Mouse (Mus musculus) yolk sac, embryonic 10.5 days (tissue): Measurements from ENCODE around the gene Ptpn13.

Experiments used
- DNase-seq: peaks from one replicate; pipeline ENCODE4 v3.0.0-alpha.2; 2017; ENCODE audit warnings: low spot score

The Ptpn13 gene

GRCm38 (mm10) chr5:103517641-103518040, 92.6 kb downstream of the Ptpn13 start:
- no peak for DNase-seq

- DNase-seq, result no peak
These were observed 93.9 kb downstream of the Ptpn13 start for GRCm38 (mm10) chr5:103518797-103519468.

GRCm38 (mm10) chr5:103522371-103522770, 97.4 kb downstream of the Ptpn13 start:
- DNase-seq, result peak; percentile 81

- no peak for DNase-seq
These were observed 101.9 kb downstream of the Ptpn13 start for GRCm38 (mm10) chr5:103526668-103527436.

GRCm38 (mm10) chr5:103527437-103527718, 102.4 kb downstream of the Ptpn13 start:
- DNase-seq, result no peak

- no peak for DNase-seq
These were observed 105.2 kb downstream of the Ptpn13 start for GRCm38 (mm10) chr5:103530214-103530613.

- no peak for DNase-seq
These were observed 107.9 kb downstream of the Ptpn13 start for GRCm38 (mm10) chr5:103532841-103533390.

DNA sequence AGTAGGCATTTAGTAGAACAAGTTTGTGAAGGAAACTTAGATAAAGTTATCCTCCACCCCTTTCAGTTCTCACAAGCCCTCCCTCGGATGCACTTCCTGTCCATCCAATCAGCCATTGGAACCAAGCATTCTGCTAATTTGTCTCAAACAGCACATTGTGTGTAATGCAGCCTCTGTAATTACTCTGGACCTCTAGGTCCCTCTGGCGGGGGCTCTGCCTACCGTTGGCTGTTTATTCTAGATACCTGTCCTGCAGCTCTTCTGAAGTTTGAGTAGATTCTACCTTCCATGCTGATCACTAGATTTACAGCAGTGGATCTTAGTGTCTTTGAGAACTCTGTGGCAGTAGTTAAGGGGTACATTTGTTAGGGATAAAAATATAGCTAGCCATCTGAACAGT, 109.5 kb downstream of the Ptpn13 start:
- DNase-seq, result no peak

DNA sequence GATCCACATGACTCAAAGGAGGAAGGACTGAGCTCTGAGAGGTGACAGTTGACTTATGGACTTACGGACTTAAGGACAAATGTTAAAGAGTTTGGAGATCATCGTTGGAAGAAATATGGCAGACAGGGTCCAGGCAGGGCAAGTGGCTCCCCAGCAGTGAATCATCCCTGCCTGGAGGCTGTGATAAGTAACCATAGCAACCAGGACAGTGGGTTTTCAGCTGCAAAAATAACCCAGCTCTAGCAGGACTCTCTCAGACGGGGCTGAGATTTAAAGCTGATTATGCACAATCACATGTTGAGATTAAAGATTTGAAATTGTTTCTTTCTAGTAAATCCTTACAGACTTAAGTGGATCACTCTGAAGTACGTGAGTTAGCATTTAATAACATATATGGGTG, 112.4 kb downstream of the Ptpn13 start:
- no peak for DNase-seq

DNA sequence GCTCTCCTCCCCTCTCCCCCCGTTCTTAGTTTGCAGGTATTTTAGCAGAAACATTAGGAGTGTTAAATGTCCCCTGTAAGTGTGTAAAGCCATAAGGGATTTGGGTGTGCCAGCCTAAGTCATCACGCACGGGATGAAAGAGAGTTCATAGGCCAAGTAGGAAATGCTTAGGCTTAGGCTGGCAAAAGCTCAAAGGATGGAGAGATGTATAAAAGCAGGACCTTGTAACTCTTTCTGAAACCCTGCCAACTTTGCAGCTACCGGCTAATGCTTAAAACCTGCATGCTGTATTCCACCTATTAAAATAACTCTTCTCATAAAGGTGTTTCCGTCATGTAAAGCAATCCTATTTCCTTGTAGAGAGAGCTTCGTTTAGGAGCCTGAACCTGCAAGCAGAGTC, 115.6 kb downstream of the Ptpn13 start:
- DNase-seq, result no peak

- no peak for DNase-seq
These were observed 116.1 kb downstream of the Ptpn13 start for GRCm38 (mm10) chr5:103541136-103541535.

GRCm38 (mm10) chr5:103541542-103541941, 116.5 kb downstream of the Ptpn13 start:
- no peak for DNase-seq

- DNase-seq, result no peak
These were observed 120.5 kb downstream of the Ptpn13 start for GRCm38 (mm10) chr5:103545381-103546000.

GRCm38 (mm10) chr5:103554769-103555168, 129.8 kb downstream of the Ptpn13 start:
- DNase-seq, result no peak

DNA sequence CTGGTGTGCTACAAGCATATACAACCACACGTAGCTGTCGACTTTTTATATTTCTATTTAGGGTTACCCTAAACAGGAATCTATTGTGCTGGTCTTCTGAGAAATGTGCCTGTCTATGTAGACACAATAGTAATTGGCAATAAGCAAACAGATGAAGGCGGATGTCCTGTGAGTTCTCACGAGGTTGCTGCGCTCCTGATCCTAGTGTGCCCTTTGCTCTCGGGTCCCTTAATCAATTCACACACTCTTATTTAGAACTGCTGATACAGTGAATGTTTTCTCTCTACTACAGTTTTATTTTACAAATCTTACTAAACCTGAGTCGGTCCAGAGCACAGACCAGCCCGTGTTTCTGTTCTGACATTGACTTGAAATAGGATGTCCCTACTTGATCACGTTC, 135.6 kb downstream of the Ptpn13 start:
- DNase-seq, result no peak

DNA sequence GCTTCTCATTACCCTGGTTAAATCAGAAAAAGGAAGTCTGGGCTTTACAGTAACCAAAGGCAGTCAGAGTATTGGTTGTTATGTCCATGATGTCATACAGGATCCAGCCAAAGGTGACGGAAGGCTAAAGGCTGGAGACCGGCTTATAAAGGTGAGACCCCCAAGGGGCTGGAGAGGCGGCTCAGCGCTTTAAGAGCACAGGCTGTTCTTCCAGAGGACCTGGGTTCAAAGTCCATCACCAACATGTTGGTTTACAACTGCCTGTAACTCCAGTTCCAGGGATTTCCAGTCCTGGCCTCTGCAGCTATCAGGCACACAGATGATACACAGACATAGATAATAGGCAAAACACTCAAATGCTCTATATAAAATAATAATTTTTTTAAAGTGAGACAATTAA, 143.0 kb downstream of the Ptpn13 start:
- DNase-seq, result peak; percentile 15

- no peak for DNase-seq
These were observed 144.5 kb downstream of the Ptpn13 start for GRCm38 (mm10) chr5:103569446-103569845.

DNA sequence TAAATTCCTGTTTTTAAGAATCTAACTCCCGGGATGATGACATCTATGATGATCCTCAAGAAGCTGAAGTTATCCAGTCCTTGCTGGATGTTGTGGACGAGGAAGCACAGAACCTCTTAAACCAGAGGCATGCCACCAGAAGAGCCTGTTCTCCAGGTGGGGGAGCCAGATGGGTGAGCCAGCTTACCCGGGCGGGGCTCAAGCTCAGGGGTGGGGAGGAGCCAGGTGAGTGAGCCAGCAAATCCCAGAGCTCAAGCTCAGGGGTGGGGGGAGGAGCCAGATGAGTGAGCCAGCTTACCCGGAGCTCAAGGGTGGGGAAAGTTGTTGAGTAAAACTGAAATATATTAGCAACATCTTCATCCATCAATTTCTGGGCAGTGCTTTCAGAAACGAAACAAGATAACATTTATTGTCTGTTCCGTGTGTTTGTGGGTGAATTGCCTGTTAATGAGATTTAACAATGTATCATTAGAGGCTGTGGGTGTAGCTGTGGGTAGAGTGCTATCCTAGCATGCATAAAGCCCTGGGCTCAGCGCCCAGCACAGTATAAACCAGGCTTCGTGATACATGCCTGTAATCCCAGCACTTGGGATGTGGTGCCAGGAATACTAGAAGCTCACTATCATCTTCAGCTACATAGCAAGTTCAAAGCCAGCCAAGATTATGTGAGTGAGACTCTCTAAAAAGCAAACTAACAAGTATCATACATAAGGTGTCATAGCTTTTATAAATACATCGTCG, 154.9 kb downstream of the Ptpn13 start:
- DNase-seq, result no peak

GRCm38 (mm10) chr5:103587219-103587618, 162.2 kb downstream of the Ptpn13 start:
- DNase-seq, result peak; percentile 7

- no peak for DNase-seq
These were observed 166.9 kb downstream of the Ptpn13 start for GRCm38 (mm10) chr5:103591846-103592245.

DNA sequence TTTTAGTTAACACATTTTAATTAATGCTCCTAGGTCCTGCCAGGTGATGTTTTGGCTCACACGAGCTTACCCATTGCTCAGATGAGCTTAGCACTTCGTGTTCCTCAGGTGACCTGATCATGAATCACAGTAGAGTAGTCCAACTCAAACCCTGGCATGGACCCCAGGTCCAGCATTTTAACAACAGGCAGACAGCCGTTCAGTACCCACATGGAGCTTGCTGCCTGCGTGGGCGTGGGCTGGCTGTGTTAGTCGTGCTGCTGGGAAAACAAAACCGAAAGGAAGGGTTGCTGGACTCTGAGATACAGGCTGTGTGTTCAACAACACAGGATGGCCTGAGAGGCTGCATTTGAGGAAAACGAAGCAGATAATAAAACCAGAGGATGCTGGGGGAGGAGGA, 167.7 kb downstream of the Ptpn13 start:
- no peak for DNase-seq

DNA sequence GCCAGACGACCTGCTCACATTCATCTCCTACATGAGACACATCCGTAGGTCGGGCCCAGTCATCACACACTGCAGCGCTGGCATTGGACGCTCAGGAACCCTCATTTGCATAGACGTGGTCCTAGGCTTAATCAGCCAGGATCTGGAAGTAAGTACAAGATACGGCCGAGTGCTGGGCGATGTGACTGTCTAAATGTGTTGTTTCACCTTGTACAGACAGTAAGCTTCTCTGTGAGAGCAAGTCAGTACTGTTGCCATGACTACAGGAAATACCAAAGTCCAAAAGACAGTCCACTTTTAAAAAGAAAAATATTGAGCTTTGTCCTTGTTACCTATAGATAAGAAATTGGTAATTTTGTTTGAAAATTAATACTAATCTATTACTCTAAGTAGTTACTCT, 168.6 kb downstream of the Ptpn13 start:
- DNase-seq, result no peak
